Mouse (Mus musculus) kidney, adult 11 months (tissue): ENCODE results near the gene A930004D18Rik.
"Not testable (repeated sequence)": the region's sequence is repeated elsewhere in the genome, so short reads cannot be mapped to it uniquely, and the experiment has no call there.

Source experiments
- DNase-seq: peaks from one replicate; pipeline ENCODE4 v3.0.0; 2022

Gene A930004D18Rik

GRCm38 (mm10) chr2:17996858-17997257 lies 40.7 kb downstream of the A930004D18Rik start, which contains the start of gene H2al2a:
Gene H2al2a, minus strand, starts transcription at chr2:17996958.
- no peak for DNase-seq

- DNase-seq = no peak
These were observed 48.0 kb downstream of the A930004D18Rik start for GRCm38 (mm10) chr2:17989562-17989961.

GRCm38 (mm10) chr2:17989115-17989514 lies 48.4 kb downstream of the A930004D18Rik start:
- no peak for DNase-seq

GRCm38 (mm10) chr2:17986694-17987093 lies 50.8 kb downstream of the A930004D18Rik start:
- DNase-seq = no peak

- no peak for DNase-seq
These were observed 52.8 kb downstream of the A930004D18Rik start for GRCm38 (mm10) chr2:17984774-17985173.

- no peak for DNase-seq
These were observed 54.8 kb downstream of the A930004D18Rik start for GRCm38 (mm10) chr2:17982747-17983146.

GRCm38 (mm10) chr2:17978706-17979105 lies 58.8 kb downstream of the A930004D18Rik start:
- no peak for DNase-seq

- DNase-seq = not testable (repeated sequence)
These were observed 59.3 kb downstream of the A930004D18Rik start for GRCm38 (mm10) chr2:17978251-17978650.

- not testable (repeated sequence) for DNase-seq
These were observed 59.9 kb downstream of the A930004D18Rik start for GRCm38 (mm10) chr2:17977645-17978044.

- no peak for DNase-seq
These were observed 61.8 kb downstream of the A930004D18Rik start for GRCm38 (mm10) chr2:17975601-17976327.
